Mouse (Mus musculus) regulatory T cell (primary cell): ENCODE results near the gene Ccl3.

Source experiments
- in situ Hi-C: fragments of 300-600 bp; cut with MboI, MseI; formaldehyde crosslinking; loops from one replicate; pipeline ENCODE4 v1.15.1; 2025; ENCODE audit warnings: high pct_unique_total_duplicates

The Ccl3 gene

DNA sequence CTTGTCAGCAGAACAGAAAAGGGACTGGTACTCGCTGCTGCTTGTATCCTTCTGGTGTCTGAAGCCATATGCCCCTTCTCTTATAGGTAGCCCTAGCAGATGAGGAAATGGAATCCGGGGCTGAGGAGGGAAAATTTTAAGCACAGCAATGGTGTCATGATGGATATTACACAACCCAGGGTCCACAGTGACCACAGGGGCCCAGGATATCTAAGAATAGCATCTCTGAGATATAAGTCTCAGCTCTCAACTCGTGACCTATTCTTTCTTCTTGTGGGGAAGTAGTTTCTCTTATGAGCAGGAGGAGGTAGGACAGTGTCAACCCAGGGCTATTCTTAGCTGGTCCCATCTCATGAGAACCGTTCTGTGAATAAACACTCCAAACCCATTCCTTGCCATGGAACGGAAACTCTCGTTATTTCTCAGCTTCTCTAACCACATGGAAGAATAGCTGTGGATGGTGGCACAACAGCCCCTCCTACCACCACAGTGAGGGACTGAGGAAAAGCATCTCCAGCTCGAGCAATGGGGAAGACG is at the start of gene Ccl3:
Ccl3 (minus strand) TSS at position 51 of the 537 bp plus-strand sequence.
- in situ Hi-C loops: no loop called here

DNA sequence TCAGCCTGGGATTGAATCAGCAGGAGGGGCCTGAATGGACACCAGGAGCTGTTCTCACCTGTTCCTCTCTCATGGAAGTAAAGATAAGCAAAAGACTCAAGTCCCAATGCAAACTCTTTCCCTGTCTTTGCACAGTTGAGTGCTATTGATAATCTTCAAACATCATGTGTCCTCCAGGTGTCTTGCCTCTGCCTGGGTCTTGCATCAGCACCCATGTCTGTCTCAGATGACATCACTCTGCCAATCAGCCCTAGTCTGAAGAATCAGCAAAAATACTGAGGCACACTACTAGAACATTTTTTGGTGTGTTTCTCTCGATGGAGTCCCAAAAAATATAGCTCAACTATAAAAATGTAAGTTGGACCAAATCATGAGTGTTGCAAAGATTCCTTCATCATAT is 42.9 kb upstream of the Ccl3 start:
- in situ Hi-C loops: no loop called here

DNA sequence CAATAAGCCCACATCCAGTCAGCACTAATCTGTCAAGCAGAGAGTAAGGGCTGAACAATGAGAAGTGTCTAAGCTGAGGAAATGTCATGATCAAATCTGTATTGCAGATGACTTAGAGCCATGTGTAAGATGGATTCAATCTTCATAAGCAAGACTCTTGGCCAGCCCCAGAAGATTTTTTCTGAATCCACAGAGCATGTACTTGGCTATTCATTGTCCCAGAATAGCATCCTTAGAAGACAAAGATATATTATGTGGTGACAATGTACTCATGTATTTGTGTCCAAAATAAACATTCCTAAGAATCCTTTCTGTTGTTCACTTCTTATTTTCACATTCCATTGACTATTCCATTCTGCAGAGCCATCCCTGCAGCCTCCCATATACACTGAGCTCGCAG is 40.8 kb upstream of the Ccl3 start:
- in situ Hi-C loops: no loop called here

- in situ Hi-C loops: no loop called here
These were observed 26.5 kb upstream of the Ccl3 start for GRCm38 (mm10) chr11:83675665-83676064.

DNA sequence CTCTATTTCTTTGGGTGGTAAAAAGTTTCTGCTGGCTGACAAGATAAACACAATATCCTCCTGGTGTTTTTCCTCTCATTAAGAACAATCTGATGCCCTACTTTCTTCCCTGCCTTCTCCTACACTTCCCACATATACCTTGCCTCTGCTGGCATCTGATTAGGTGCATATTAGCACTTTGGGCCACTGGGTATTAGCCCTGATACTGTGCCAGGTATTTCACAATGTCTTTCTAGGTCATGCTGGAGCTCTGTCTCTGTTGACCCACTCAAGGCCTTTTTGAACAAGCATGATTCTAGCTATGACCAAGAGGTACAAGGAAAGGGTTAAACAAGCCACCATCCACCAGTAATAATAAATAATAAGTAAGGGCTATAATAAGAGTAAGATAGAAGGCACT is 22.6 kb upstream of the Ccl3 start:
- in situ Hi-C loops: no loop called here

DNA sequence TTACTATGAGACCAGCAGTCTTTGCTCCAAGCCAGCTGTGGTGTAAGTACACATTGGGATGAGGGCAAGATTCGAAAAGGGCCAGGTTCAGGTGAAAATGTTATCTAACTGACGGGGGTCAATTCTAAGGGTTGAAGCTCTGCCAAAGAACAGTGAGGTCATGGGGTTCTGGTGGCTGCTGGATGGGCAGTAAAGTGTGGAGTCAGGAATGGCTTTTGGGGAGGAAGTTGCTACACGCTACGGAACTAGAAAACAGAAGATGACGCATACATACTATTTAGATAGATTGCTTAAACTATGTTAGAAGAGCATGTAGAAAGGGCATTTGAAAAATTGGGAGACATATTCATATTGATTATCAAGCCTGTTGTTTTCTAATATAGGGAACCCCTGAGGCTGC is 14.4 kb upstream of the Ccl3 start:
- in situ Hi-C loops: no loop called here

GRCm38 (mm10) chr11:83662204-83662603 is 13.0 kb upstream of the Ccl3 start, which contains the start of gene Ccl4:
Ccl4 (plus strand) TSS chr11:83662584.
- in situ Hi-C loops: no loop called here

DNA sequence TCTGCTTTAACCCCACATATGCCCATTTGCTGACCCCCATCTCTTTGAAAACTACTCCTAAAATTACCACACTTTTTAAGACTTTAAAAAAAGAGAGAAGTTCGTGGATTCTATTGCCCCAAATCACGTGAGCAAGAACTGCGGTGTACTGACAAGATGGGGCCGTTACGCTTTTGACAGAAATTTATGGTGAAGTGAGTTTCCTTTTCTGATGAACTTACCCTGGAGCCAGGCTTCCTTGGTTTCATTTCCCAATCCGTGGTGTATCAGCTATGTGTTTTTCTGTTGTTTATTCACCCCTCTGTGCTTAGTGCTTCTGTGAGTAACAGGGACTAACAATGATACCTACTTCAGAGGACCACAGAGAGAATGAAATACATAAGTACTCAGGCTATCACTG is 9.6 kb upstream of the Ccl3 start:
- in situ Hi-C loops: no loop called here

GRCm38 (mm10) chr11:83657508-83657907 is 8.4 kb upstream of the Ccl3 start:
- in situ Hi-C loops: no loop called here

DNA sequence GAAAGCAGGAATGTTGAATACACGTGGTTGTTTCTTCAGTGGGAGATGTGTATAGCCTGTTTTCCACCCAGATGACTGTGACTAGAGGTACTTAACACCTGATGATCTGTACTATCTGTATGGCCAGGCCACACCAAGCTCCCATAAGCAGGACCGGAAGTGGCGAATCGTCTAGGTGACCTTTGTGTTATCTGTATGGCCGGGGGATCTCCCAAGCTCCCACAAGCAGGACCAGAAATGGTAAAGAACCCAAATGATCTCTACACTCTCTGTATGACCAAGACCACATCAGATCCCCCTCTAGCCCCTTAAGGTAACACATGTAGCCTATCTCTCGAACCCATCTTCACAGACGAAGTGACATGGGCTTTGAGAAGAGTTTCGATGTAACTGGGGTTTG is 5.5 kb upstream of the Ccl3 start:
- in situ Hi-C loops: no loop called here

- in situ Hi-C loops: no loop called here
These were observed 2.6 kb downstream of the Ccl3 start for GRCm38 (mm10) chr11:83646356-83647149.

DNA sequence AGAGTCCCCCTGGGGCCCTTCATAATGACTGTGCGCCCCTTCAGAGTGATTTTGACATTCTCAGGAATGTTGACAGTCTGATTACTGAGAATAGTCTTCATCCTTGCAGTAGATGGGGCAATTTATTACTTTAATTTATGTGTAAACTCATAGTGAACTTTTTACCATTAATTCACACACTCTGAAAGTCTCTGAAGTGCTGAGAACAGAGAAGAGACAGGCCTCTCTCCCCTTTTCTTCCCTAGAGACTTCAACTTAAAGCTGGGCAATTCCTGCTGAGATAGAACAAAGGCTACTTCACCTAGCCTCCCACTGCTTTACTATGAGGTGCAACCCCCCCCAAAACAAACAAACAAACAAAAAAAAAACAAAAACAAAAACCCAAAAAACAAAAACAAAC is 3.6 kb downstream of the Ccl3 start, which contains the start of gene Rpl9-ps1:
Rpl9-ps1 (minus strand) TSS at position 101 of the 400 bp plus-strand sequence.
- in situ Hi-C loops: no loop called here

DNA sequence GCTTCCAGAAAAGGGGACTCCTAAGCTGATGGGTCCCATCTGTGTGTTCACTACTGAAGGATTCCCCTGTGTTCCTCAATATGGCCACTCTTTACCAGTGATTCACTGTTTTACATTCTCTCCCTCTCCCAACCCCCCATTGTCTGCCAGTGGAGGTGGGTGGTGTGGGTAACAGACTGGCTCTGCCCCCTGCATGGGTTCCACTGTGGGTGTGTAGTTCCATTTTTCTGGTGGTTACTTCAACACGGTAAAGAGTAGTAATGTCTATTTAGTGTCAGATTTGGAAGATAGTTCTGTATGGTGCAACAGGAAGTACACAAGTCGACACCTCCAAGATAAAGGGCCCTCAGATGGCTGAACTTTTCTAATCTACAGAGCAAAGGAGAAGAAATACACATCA is 7.9 kb downstream of the Ccl3 start:
- in situ Hi-C loops: no loop called here

DNA sequence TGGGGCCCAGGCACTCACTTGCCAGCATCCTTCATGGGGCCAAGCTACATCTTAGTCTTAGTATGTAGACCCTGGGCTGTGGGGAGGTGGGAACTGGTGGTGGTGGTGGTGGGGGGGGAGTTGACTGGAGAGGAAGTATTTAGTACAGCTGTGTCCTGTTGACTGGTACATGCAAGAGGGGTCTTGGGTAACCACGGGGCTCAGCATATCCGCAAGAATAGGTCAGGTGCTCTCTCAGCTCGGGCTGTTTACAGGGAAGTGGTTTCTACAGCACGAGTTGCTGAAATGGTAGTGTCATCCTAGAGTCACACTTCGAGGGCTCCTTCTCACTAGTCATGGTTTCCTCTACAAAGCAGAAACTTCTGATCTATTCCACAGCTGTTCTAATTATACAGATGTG is 9.0 kb downstream of the Ccl3 start:
- in situ Hi-C loops: no loop called here

DNA sequence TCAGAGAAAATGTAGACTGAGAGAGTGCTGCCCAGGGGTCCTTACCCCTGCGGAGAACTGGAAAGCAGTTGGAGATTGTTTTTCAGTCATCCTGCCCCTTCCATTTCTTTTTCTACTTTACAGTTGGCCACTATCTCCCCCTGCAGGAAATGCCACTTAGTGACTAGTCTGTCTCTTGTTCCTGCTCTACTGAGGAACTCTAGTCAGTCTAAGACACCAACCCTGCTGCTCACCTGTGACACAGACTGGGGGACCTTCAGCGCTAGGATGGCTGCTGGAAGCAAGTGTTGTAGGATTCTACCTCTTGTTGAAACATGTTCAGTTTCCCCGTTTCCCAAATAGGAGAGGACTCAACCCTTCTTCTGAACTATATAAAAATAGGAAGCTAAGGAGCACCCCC is 9.6 kb downstream of the Ccl3 start:
- in situ Hi-C loops: no loop called here

DNA sequence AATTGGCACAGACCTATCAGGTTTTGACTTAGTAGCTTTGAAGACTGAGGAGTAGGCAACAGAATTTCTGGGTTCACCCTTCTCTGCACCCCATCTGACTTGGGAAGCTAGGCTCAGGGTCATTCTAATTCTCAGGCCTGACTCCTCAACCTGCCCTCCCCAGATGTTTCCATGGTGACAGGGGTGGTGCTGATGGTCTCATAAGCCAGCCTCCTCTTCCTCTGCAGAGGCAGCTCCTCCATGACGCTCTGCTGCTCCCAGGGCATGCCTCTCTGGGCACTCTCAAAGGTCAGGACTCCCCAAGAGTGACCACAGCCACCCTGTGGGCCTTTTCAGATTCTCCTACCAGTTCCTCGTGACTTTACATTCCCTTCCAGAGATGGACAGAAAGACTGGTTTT is 10.2 kb downstream of the Ccl3 start:
- in situ Hi-C loops: no loop called here

GRCm38 (mm10) chr11:83636742-83637235 is 12.4 kb downstream of the Ccl3 start:
- in situ Hi-C loops: no loop called here

DNA sequence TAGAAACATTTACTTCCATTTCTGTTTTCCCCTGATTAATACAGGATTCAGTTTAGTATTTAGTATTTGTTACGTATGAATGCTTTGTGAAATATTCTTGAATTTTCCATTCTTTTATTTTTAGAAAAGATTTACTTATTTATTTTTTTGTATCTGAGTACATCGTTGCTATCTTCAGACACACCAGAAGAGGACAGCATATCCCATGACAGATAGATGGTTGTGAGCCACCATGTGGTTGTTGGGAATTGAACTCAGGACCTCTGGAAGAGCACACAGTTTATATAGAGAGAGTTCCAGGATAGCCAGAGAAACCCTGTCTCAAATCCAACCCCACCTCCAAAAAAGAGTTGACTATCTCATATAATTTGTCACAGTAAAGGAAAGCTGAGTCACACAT is 14.3 kb downstream of the Ccl3 start:
- in situ Hi-C loops: loop anchor here (5.0 kb wide), 1 partner anchor 83 kb away; no protein-coding TSS in a partner anchor

- in situ Hi-C loops: loop anchor here (5.0 kb wide), 1 partner anchor 82 kb away; no protein-coding TSS in a partner anchor
These were observed 14.7 kb downstream of the Ccl3 start for GRCm38 (mm10) chr11:83634425-83634824.

GRCm38 (mm10) chr11:83632744-83633143 is 16.4 kb downstream of the Ccl3 start:
- in situ Hi-C loops: loop anchor here (5.0 kb wide), 1 partner anchor 80 kb away; no protein-coding TSS in a partner anchor

DNA sequence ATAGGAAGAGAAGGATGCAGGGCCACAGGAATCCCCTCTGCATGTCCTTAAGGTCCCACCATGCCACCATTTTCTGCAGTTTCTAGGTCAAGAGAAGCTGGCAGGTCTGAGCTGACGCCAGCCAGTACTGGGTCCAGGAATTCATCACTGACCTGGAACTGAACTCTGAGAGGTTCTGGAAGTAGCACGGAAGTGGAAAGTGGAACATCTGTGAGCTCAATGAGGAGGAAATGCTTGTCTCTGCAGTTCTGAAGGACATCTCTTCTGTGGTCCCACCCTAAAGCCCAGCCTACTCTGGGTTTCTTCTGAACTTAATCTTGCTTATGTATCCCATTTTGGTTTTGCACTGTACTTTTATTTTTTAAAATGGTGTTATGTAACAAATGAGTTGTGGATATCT is 18.1 kb downstream of the Ccl3 start:
- in situ Hi-C loops: loop anchor here (5.0 kb wide), 1 partner anchor 79 kb away; no protein-coding TSS in a partner anchor

DNA sequence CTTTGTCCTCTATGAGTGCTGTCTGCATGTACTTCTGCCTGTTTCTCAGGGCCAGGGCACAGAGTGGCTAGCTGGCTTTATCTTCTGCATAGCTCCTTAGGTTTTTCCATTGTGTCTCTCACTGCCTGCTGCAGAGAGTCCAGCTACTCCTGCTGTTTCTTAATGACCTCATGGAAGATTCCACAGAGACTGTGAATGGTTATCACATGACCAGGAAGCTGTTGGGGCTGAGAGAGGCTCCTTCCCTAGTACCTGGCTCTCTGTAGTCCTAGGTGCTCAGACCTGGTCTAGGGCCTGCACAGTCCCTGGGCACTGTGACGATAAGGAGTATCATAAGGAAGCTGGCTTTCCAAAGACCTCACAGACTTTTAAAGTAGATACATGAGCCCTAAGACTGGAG is 18.5 kb downstream of the Ccl3 start:
- in situ Hi-C loops: loop anchor here (5.0 kb wide), 1 partner anchor 78 kb away; no protein-coding TSS in a partner anchor

DNA sequence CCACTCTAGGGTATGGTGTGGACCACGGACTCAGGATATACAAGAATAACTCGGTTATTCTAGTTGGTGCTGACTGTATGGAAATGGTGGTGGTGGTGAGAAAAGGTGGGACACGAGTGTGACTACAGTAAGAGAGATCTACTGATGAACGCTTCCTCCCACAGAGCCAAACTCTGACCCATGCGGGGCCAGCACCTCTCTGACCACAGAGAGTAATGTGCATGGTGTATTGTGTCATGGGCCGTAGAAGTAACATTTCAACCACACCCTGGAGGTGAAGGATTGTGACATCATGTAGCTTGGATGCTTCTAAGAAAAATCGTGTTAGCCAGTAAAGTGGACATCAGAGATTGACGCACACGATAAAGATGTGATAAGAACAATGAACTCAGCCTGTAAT is 20.3 kb downstream of the Ccl3 start:
- in situ Hi-C loops: no loop called here
